Mouse (Mus musculus): ENCODE results near the gene Actn4.

- TF ChIP-seq CTCF (conservative IDR thresholded peaks at IDR 0.05; ENCODE audit: insufficient read depth, insufficient read length, low read depth, low read length) = no peak
- no peak for TF ChIP-seq POLR2A (IDR thresholded peaks at IDR 0.05; ENCODE audit: low read depth, low read length)
Measured at GRCm38 (mm10) chr7:28957286-28957685, 4.9 kb downstream of the Actn4 start.
